Mouse (Mus musculus): ENCODE results near the gene Lonrf2. TPM values are rescaled to one million over a fixed set of nuclear protein-coding genes. Genes with fewer than 3 reads are reported as not detected.

Gene Lonrf2
- polyA plus RNA-seq (2015; fragmentation: Nextera tagmentation; extraction: Ambion mirVana): 24.7 and 27.3 TPM in 2 replicates

DNA sequence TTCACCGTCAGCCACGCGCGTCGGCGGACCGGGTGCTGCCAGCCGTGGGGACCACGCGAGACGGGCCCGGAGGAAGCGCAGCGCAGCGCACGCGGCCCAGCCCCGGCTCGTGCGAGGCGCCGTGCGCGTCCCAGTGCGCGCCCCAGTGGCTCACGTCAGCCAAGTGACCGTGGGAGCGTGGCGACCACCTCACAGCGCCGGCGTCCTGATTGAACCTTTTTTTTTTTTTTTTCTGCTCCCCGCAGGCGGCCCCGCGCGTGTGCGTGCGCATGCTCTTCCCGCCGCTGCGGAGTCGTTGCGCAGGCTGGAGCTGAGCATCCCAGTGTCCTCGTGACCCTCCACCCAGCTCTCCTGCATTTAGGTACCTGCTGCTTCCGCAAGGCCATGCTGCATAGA is at the start of gene Lonrf2:
Gene Lonrf2, minus strand, starts transcription at position 235 of the 396 bp plus-strand sequence.
- Histone ChIP-seq H3K9me3 (replicated peaks; ENCODE audit: control insufficient read depth, low read length, poor library complexity, severe bottlenecking) (no peaks in the 10 kb centered on the region), H3K27ac (ENCODE audit: low read length) (peak within 1 kb of the TSS; percentile 98), H3K4me3 (ENCODE audit: low read depth, low read length) (peak within 1 kb of the TSS; percentile 86), H3K36me3 (ENCODE audit: control insufficient read depth, insufficient read depth, low read length) (0 out of 2 replicates have a peak, but pooled peaks cover 3% of the 10 kb centered on the region), H3K27me3 (ENCODE audit: control insufficient read depth, insufficient read depth, low read depth, low read length) (peaks cover 3% of the 10 kb centered on the region; the same call in 1 of the 2 replicates), H3K4me2 (ENCODE audit: low read length) (peak within 1 kb of the TSS; percentile 73), H3K4me1 (ENCODE audit: control insufficient read depth, insufficient read depth, low read length) (peaks cover 16% of the 10 kb centered on the region), H3K9ac (ENCODE audit: low read depth, low read length) (peak within 1 kb of the TSS; percentile 95)
- whole genome bisulfite sequencing: under 1% methylated on average over 42 of the region's 47 CpGs
- peak; percentile 96 for ATAC-seq

DNA sequence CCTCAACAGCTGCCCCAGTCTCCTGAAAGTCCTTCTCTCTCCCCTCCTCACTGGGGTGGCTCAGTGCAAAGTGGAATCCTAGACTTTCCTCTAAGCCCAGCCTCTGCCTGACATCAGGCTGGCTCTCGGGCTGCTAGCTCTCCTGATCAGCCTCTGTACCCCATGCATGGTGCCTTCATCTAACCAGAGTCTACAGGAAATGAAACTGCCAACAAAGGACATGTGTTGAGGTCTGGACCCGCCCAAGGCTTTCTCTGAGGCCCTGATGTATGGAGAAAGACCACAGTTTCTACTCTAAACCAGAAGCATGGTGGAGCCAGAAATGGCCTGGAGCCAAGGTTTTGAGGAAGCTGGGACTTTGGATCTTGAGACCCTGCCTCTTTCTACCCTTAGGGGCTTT is 49.4 kb upstream of the Lonrf2 start:
- H3K36me3 ChIP-seq (ENCODE audit: control insufficient read depth, insufficient read depth, low read length): peaks cover 14% of the 10 kb centered on the region
- no peaks in the 10 kb centered on the region for H3K4me1 ChIP-seq (ENCODE audit: control insufficient read depth, insufficient read depth, low read length)
- H3K4me3 ChIP-seq (ENCODE audit: low read depth, low read length): no peak overlapping the region
- H3K4me2 ChIP-seq (ENCODE audit: low read length): no peak overlapping the region
- H3K9me3 ChIP-seq (replicated peaks; ENCODE audit: control insufficient read depth, low read length, poor library complexity, severe bottlenecking): no peaks in the 10 kb centered on the region
- H3K27ac ChIP-seq (ENCODE audit: low read length): no peak overlapping the region
- WGBS: 79% methylated on average over 2 of the region's 2 CpGs
- no peaks in the 10 kb centered on the region for H3K27me3 ChIP-seq (ENCODE audit: control insufficient read depth, insufficient read depth, low read depth, low read length)
- no peak for ATAC-seq
- no peak overlapping the region for H3K9ac ChIP-seq (ENCODE audit: low read depth, low read length)

DNA sequence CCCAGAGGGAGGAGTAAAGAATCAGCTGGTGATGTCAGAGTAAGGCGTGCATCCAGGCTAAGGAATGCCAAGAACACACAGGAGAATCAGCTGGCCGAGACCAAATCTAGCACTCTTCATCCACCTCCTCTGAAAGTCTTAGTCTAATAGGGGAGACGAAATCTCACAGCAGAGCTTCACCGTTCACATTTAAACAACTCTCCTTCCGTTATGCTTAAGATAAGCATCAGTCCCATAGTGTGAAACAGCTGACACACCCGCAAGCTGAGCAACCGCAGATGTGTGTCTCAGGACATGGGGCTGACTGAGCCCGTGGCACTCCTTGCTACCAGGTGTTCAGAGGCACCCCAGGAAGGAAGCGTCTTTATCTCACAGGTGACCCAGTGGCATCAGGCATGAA is 47.3 kb upstream of the Lonrf2 start:
- no peak overlapping the region for H3K4me3 ChIP-seq (ENCODE audit: low read depth, low read length)
- no peak for ATAC-seq
- WGBS: 82% methylated on average over 9 of the region's 9 CpGs
- no peaks in the 10 kb centered on the region for H3K9me3 ChIP-seq (replicated peaks; ENCODE audit: control insufficient read depth, low read length, poor library complexity, severe bottlenecking)
- no peaks in the 10 kb centered on the region for H3K27me3 ChIP-seq (ENCODE audit: control insufficient read depth, insufficient read depth, low read depth, low read length)
- peaks cover 6% of the 10 kb centered on the region for H3K36me3 ChIP-seq (ENCODE audit: control insufficient read depth, insufficient read depth, low read length)
- H3K9ac ChIP-seq (ENCODE audit: low read depth, low read length): no peak overlapping the region
- no peak overlapping the region for H3K27ac ChIP-seq (ENCODE audit: low read length)
- H3K4me1 ChIP-seq (ENCODE audit: control insufficient read depth, insufficient read depth, low read length): no peaks in the 10 kb centered on the region
- H3K4me2 ChIP-seq (ENCODE audit: low read length): no peak overlapping the region

DNA sequence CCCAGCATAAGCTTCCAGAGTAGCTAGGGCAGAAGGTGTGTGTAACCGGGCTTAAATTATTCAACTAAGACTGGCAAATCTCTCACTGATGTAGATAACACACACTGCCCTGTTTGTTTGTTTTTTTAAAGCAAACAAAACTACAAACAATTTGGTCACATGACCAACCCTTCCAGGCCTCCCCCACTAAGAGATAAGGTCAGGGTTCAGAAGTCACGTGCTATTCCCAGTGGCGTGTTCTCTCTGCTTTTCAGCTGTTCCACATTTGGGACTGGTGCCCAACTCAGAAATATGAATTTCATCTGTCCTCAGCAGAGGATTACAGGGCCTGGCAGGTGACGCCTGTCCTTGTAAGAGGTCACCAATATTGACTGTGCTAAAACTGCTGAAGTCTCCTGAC is 46.2 kb upstream of the Lonrf2 start:
- Histone ChIP-seq H3K4me2 (ENCODE audit: low read length) (no peak overlapping the region), H3K27me3 (ENCODE audit: control insufficient read depth, insufficient read depth, low read depth, low read length) (no peaks in the 10 kb centered on the region), H3K4me3 (ENCODE audit: low read depth, low read length) (no peak overlapping the region), H3K4me1 (ENCODE audit: control insufficient read depth, insufficient read depth, low read length) (no peaks in the 10 kb centered on the region), H3K27ac (ENCODE audit: low read length) (no peak overlapping the region), H3K9me3 (replicated peaks; ENCODE audit: control insufficient read depth, low read length, poor library complexity, severe bottlenecking) (no peaks in the 10 kb centered on the region), H3K9ac (ENCODE audit: low read depth, low read length) (no peak overlapping the region), H3K36me3 (ENCODE audit: control insufficient read depth, insufficient read depth, low read length) (peaks cover 6% of the 10 kb centered on the region)
- no peak for ATAC-seq
- 89% methylated on average over 4 of the region's 4 CpGs for WGBS

DNA sequence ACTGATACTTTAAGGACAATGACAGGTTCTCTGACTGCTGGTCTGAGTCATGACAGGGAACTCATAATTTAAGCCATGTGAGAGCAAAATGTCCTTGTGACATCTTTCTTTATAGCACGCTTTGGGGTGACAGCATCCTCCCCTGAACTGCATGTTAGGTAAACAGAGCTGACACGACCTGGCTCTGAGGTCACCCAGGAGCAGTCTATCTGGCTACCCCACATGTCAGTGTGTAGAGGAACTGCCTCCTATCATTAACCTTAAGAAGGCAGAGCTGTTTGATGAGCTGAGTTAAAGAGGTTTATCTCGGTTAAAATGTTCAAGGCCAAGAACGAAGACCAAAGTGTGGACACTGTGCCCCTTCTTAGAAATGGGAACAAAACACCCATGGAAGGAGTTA is 44.9 kb upstream of the Lonrf2 start:
- WGBS: 92% methylated on average over 4 of the region's 4 CpGs
- no peak overlapping the region for H3K27ac ChIP-seq (ENCODE audit: low read length)
- H3K9me3 ChIP-seq (replicated peaks; ENCODE audit: control insufficient read depth, low read length, poor library complexity, severe bottlenecking): no peaks in the 10 kb centered on the region
- ATAC-seq: no peak
- no peak overlapping the region for H3K4me3 ChIP-seq (ENCODE audit: low read depth, low read length)
- H3K4me2 ChIP-seq (ENCODE audit: low read length): no peak overlapping the region
- H3K9ac ChIP-seq (ENCODE audit: low read depth, low read length): no peak overlapping the region
- H3K27me3 ChIP-seq (ENCODE audit: control insufficient read depth, insufficient read depth, low read depth, low read length): no peaks in the 10 kb centered on the region
- H3K36me3 ChIP-seq (ENCODE audit: control insufficient read depth, insufficient read depth, low read length): peaks cover 6% of the 10 kb centered on the region; the same call in 1 of the 2 replicates
- H3K4me1 ChIP-seq (ENCODE audit: control insufficient read depth, insufficient read depth, low read length): peaks cover 4% of the 10 kb centered on the region; the same call in 1 of the 2 replicates

DNA sequence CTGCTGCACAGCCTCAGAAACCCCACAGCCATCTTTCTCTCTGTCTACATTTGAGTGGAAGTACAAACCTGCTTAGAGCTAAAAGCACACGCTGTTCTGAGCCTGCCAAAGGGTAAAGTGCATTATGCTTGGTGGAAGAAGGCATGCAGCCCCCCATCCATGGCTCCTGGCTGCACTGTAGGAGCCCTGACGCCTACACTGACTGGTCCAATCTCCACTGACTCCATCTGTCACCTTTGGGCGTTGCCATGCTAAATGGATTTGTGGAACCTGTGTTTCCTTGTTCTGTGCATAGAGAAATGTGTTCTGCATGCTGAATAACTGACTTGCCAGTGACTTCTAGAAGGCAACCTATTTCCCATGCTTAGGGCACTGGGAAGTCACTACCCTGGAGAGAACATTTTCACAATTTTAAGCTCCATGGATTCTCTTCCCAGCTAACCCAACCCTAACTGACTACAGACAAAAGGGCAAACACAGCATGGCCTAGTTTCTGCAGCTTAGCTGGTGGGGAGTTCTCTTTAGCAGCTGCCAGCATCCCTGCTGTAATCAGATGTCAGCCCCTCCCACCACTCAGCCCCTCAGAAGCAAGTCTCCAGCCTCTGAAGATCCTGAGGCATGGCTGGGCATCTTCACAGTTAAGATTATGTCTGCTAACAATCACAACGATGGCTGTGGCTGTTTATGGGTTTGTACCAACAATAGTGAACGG is 40.3 kb upstream of the Lonrf2 start:
- H3K9ac ChIP-seq (ENCODE audit: low read depth, low read length): no peak overlapping the region
- H3K4me2 ChIP-seq (ENCODE audit: low read length): no peak overlapping the region
- no peaks in the 10 kb centered on the region for H3K9me3 ChIP-seq (replicated peaks; ENCODE audit: control insufficient read depth, low read length, poor library complexity, severe bottlenecking)
- ATAC-seq: peak; percentile 73
- H3K27me3 ChIP-seq (ENCODE audit: control insufficient read depth, insufficient read depth, low read depth, low read length): no peaks in the 10 kb centered on the region
- H3K4me3 ChIP-seq (ENCODE audit: low read depth, low read length): no peak overlapping the region
- H3K36me3 ChIP-seq (ENCODE audit: control insufficient read depth, insufficient read depth, low read length): peaks cover 19% of the 10 kb centered on the region
- peak overlapping the region; percentile 57; the same call in 1 of the 2 replicates for H3K27ac ChIP-seq (ENCODE audit: low read length)
- peaks cover 4% of the 10 kb centered on the region; the same call in 1 of the 2 replicates for H3K4me1 ChIP-seq (ENCODE audit: control insufficient read depth, insufficient read depth, low read length)
- 39% methylated on average over 5 of the region's 5 CpGs for WGBS

DNA sequence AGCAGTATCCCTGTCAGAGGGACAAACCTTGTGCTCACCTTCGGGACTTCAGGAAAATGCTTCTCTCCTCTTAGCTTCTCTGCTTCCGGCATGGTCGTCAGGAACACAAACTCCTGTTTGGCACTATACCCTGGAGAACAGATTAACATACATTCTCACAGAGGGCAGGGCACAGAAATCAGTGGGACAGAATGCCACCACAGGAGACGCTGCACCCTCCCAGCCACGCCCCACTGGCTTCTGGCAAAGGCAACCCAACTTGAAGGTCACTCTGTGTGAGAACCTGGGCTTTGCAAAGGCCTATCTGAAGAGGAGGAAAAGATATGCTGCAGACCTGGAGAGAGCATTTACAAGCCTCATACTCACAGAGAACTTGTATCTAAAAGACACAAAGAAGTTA is 37.4 kb upstream of the Lonrf2 start:
- no peak overlapping the region for H3K4me2 ChIP-seq (ENCODE audit: low read length)
- no peak overlapping the region for H3K27ac ChIP-seq (ENCODE audit: low read length)
- WGBS: 88% methylated on average over 5 of the region's 5 CpGs
- no peak for ATAC-seq
- no peak overlapping the region for H3K9ac ChIP-seq (ENCODE audit: low read depth, low read length)
- H3K9me3 ChIP-seq (replicated peaks; ENCODE audit: control insufficient read depth, low read length, poor library complexity, severe bottlenecking): no peaks in the 10 kb centered on the region
- H3K27me3 ChIP-seq (ENCODE audit: control insufficient read depth, insufficient read depth, low read depth, low read length): no peaks in the 10 kb centered on the region
- no peak overlapping the region for H3K4me3 ChIP-seq (ENCODE audit: low read depth, low read length)
- H3K4me1 ChIP-seq (ENCODE audit: control insufficient read depth, insufficient read depth, low read length): peaks cover 4% of the 10 kb centered on the region; the same call in 1 of the 2 replicates
- peaks cover 25% of the 10 kb centered on the region for H3K36me3 ChIP-seq (ENCODE audit: control insufficient read depth, insufficient read depth, low read length)

DNA sequence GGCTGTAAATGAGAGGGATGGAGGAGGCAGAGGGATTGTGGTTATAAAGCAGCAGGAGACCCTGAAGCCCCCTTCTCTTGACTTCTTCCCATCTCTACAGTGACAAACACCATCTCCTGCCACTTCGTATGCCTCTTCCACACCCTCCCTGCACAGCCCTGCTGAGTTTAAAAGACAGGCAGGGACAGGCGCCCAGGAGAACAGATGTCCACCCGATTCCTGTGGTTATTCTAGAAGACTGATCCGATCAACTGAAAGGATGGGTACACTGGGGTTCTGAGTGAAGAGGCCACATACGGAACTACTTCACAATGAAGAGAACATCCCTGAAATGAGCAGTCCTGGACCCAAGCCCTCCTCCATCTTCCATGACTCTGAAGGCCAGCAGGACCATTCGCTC is 35.3 kb upstream of the Lonrf2 start:
- no peak overlapping the region for H3K9ac ChIP-seq (ENCODE audit: low read depth, low read length)
- peaks cover 3% of the 10 kb centered on the region; the same call in 1 of the 2 replicates for H3K4me1 ChIP-seq (ENCODE audit: control insufficient read depth, insufficient read depth, low read length)
- H3K36me3 ChIP-seq (ENCODE audit: control insufficient read depth, insufficient read depth, low read length): peaks cover 25% of the 10 kb centered on the region
- no peak overlapping the region for H3K4me3 ChIP-seq (ENCODE audit: low read depth, low read length)
- 91% methylated on average over 6 of the region's 6 CpGs for WGBS
- ATAC-seq: no peak
- no peak overlapping the region for H3K27ac ChIP-seq (ENCODE audit: low read length)
- H3K9me3 ChIP-seq (replicated peaks; ENCODE audit: control insufficient read depth, low read length, poor library complexity, severe bottlenecking): no peaks in the 10 kb centered on the region
- no peak overlapping the region for H3K4me2 ChIP-seq (ENCODE audit: low read length)
- no peaks in the 10 kb centered on the region for H3K27me3 ChIP-seq (ENCODE audit: control insufficient read depth, insufficient read depth, low read depth, low read length)

DNA sequence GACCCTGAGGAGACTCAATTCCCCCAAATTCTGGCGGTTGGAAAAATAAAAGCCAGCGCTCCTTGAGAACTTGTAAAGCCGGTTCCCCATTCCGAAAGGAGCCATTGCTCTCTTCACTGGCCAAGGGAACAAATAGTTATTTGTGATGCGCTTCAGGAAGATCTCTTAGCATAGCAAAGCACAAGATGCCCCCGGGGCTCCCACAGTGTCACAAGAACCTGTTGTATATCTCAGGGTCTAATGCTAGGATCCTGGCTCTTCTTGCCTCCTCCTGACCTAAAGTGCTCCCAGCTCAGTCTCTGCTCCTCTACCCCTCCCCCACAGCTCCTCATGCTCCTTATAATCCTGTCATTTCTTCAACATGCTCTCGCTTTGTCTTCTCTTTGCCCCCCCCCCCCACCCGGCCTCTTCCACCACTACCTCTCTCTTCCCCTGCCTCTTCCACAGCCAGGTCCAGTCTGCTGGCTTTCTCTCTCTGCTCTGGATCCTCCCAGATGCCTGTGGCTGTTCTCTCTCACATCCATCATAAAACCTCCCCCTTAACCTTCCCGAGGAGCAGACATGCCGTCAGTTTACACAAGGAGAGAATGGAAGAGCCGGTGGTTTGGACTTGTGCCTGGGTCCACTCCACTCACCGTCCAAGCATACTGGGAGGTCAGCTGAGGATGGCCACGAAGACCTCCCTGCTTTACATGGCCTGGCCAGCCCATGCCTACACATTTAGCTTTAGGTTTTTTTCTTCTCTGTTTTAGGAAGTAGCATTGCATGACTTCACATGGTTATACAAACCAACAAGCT is 33.1 kb upstream of the Lonrf2 start:
- H3K4me2 ChIP-seq (ENCODE audit: low read length): no peak overlapping the region
- H3K9me3 ChIP-seq (replicated peaks; ENCODE audit: control insufficient read depth, low read length, poor library complexity, severe bottlenecking): no peaks in the 10 kb centered on the region
- no peak overlapping the region for H3K27ac ChIP-seq (ENCODE audit: low read length)
- H3K9ac ChIP-seq (ENCODE audit: low read depth, low read length): no peak overlapping the region
- no peaks in the 10 kb centered on the region for H3K27me3 ChIP-seq (ENCODE audit: control insufficient read depth, insufficient read depth, low read depth, low read length)
- ATAC-seq: no peak
- H3K4me1 ChIP-seq (ENCODE audit: control insufficient read depth, insufficient read depth, low read length): no peaks in the 10 kb centered on the region
- WGBS: 61% methylated on average over 12 of the region's 13 CpGs
- H3K36me3 ChIP-seq (ENCODE audit: control insufficient read depth, insufficient read depth, low read length): peaks cover 31% of the 10 kb centered on the region
- H3K4me3 ChIP-seq (ENCODE audit: low read depth, low read length): no peak overlapping the region

Data from midbrain, embryonic 16.5 days (tissue).